Mouse (Mus musculus) E14TG2a.4 (cell line): ENCODE results near the gene Xrcc4.
"Not testable (repeated sequence)": the region's sequence is repeated elsewhere in the genome, so short reads cannot be mapped to it uniquely, and the experiment has no call there.

Experiments
- H3K27me3 ChIP-seq: 2 replicates; pipeline ENCODE4 v1.6.1; 2014; ENCODE audit warnings: low read length, control low read depth; ENCODE audit not compliant: insufficient read depth
- H3K36me3 ChIP-seq: 2 replicates; pipeline ENCODE4 v1.6.1; 2014; ENCODE audit warnings: low read length, control low read depth; ENCODE audit not compliant: insufficient read depth
- H3K4me1 ChIP-seq: replicated peaks from 2 replicates; pipeline ENCODE4 v1.6.1; 2014; ENCODE audit warnings: low read depth, low read length, control low read depth
- H3K4me3 ChIP-seq: replicated peaks from 2 replicates; pipeline ENCODE4 v1.5.1; 2014; ENCODE audit warnings: mild to moderate bottlenecking, low read length
- H3K9me3 ChIP-seq: 2 replicates; pipeline ENCODE4 v1.6.1; 2014; ENCODE audit warnings: low read length, control low read depth
- CTCF ChIP-seq: conservative IDR thresholded peaks from 2 replicates; pipeline ENCODE4 v1.5.1; 2014; ENCODE audit warnings: low read length
- NANOG ChIP-seq: IDR thresholded peaks from 2 replicates; pipeline ENCODE4 v1.6.1; 2014; ENCODE audit warnings: borderline replicate concordance, low read length, mixed read lengths
- POU5F1 ChIP-seq: IDR thresholded peaks from 2 replicates; pipeline ENCODE4 v1.6.1; 2014; ENCODE audit warnings: low read length, borderline replicate concordance

The Xrcc4 gene

GRCm38 (mm10) chr13:89779208-89779911 lies 310.0 kb downstream of the Xrcc4 start:
- H3K4me3 ChIP-seq, result no peak overlapping the region
- H3K9me3 ChIP-seq, result no peaks in the 10 kb centered on the region
- peak; percentile 42 for TF ChIP-seq CTCF
- no peak for TF ChIP-seq POU5F1
- peaks cover 13% of the 10 kb centered on the region for H3K4me1 ChIP-seq
- no peaks in the 10 kb centered on the region for H3K27me3 ChIP-seq
- no peaks in the 10 kb centered on the region for H3K36me3 ChIP-seq

- TF ChIP-seq NANOG (no peak), POU5F1 (no peak), CTCF (no peak)
- Histone ChIP-seq H3K27me3 (no peaks in the 10 kb centered on the region), H3K4me3 (no peak overlapping the region), H3K36me3 (no peaks in the 10 kb centered on the region), H3K4me1 (peaks cover 13% of the 10 kb centered on the region), H3K9me3 (no peaks in the 10 kb centered on the region)
These were observed 311.6 kb downstream of the Xrcc4 start for GRCm38 (mm10) chr13:89777764-89778163.

- Histone ChIP-seq H3K36me3 (no peaks in the 10 kb centered on the region), H3K4me1 (peaks cover 13% of the 10 kb centered on the region), H3K4me3 (no peak overlapping the region), H3K9me3 (no peaks in the 10 kb centered on the region), H3K27me3 (no peaks in the 10 kb centered on the region)
- TF ChIP-seq NANOG (no peak), POU5F1 (no peak), CTCF (no peak)
These were observed 312.3 kb downstream of the Xrcc4 start for GRCm38 (mm10) chr13:89777146-89777545.

GRCm38 (mm10) chr13:89766551-89766950 lies 322.9 kb downstream of the Xrcc4 start:
- no peaks in the 10 kb centered on the region for H3K36me3 ChIP-seq
- TF ChIP-seq CTCF (no peak), POU5F1 (no peak), NANOG (no peak)
- H3K4me3 ChIP-seq, result no peak overlapping the region
- no peaks in the 10 kb centered on the region for H3K27me3 ChIP-seq
- H3K4me1 ChIP-seq, result peaks cover 2% of the 10 kb centered on the region; the same call in 1 of the 2 replicates
- H3K9me3 ChIP-seq, result no peaks in the 10 kb centered on the region

- H3K4me3 ChIP-seq, result no peak overlapping the region
- peaks cover 3% of the 10 kb centered on the region; the same call in 1 of the 2 replicates for H3K4me1 ChIP-seq
- H3K27me3 ChIP-seq, result no peaks in the 10 kb centered on the region
- TF ChIP-seq CTCF (no peak), NANOG (no peak), POU5F1 (no peak)
- no peaks in the 10 kb centered on the region for H3K9me3 ChIP-seq
- no peaks in the 10 kb centered on the region for H3K36me3 ChIP-seq
These were observed 323.4 kb downstream of the Xrcc4 start for GRCm38 (mm10) chr13:89765966-89766365.

- Histone ChIP-seq H3K4me3 (no peak overlapping the region), H3K36me3 (no peaks in the 10 kb centered on the region), H3K4me1 (peaks cover 3% of the 10 kb centered on the region; the same call in 1 of the 2 replicates), H3K27me3 (no peaks in the 10 kb centered on the region), H3K9me3 (no peaks in the 10 kb centered on the region)
- TF ChIP-seq CTCF (no peak), POU5F1 (no peak)
These were observed 327.1 kb downstream of the Xrcc4 start for GRCm38 (mm10) chr13:89762339-89762738.

- no peaks in the 10 kb centered on the region for H3K27me3 ChIP-seq
- H3K4me1 ChIP-seq, result no peaks in the 10 kb centered on the region
- H3K9me3 ChIP-seq, result no peaks in the 10 kb centered on the region
- H3K4me3 ChIP-seq, result no peak overlapping the region
- no peak for TF ChIP-seq CTCF
- no peak for TF ChIP-seq NANOG
- no peak for TF ChIP-seq POU5F1
- H3K36me3 ChIP-seq, result no peaks in the 10 kb centered on the region
These were observed 333.1 kb downstream of the Xrcc4 start for GRCm38 (mm10) chr13:89756347-89756746.

- not testable (repeated sequence) for H3K36me3 ChIP-seq, H3K27me3 ChIP-seq, H3K4me3 ChIP-seq, H3K9me3 ChIP-seq
- H3K4me1 ChIP-seq, result peaks cover 12% of the 10 kb centered on the region
These were observed 338.8 kb downstream of the Xrcc4 start for GRCm38 (mm10) chr13:89750562-89750961.

- H3K4me1 ChIP-seq, result peaks cover 57% of the 10 kb centered on the region
- no peaks in the 10 kb centered on the region for H3K36me3 ChIP-seq
- H3K4me3 ChIP-seq, result peak overlapping the region; percentile 83
- no peak for TF ChIP-seq CTCF
- TF ChIP-seq NANOG, result no peak
- TF ChIP-seq POU5F1, result no peak
- H3K9me3 ChIP-seq, result no peaks in the 10 kb centered on the region
- peaks cover 16% of the 10 kb centered on the region for H3K27me3 ChIP-seq
These were observed 346.2 kb downstream of the Xrcc4 start for GRCm38 (mm10) chr13:89743201-89743600.
